Mouse (Mus musculus) erythroblast, embryonic 14.5 days (primary cell): ENCODE results near the gene Adap2. TPM values are rescaled to one million over a fixed set of nuclear protein-coding genes. Genes with fewer than 3 reads are reported as not detected.
"Not testable (repeated sequence)": the region's sequence is repeated elsewhere in the genome, so short reads cannot be mapped to it uniquely, and the experiment has no call there.

Source experiments
- H3K27me3 ChIP-seq: 2 replicates; pipeline ENCODE4 v1.6.1; 2012; ENCODE audit warnings: inconsistent platforms; ENCODE audit not compliant: control insufficient read depth
- H3K36me3 ChIP-seq: 2 replicates; pipeline ENCODE4 v1.6.1; 2012; ENCODE audit warnings: mild to moderate bottlenecking, inconsistent platforms; ENCODE audit not compliant: control insufficient read depth
- H3K4me1 ChIP-seq: 2 replicates; pipeline ENCODE4 v1.6.1; 2012; ENCODE audit warnings: inconsistent platforms; ENCODE audit not compliant: control insufficient read depth
- H3K4me3 ChIP-seq: replicated peaks from 2 replicates; pipeline ENCODE3; 2012; ENCODE audit warnings: moderate library complexity, mild to moderate bottlenecking, inconsistent platforms
- H3K9me3 ChIP-seq: 2 replicates; pipeline ENCODE4 v1.6.1; 2012; ENCODE audit warnings: low read length, inconsistent platforms, mixed read lengths; ENCODE audit not compliant: control insufficient read depth
- GATA1 ChIP-seq: IDR thresholded peaks from 2 replicates; pipeline ENCODE4 v1.6.1; 2012; ENCODE audit warnings: low read length, inconsistent platforms, mixed read lengths
- TAL1 ChIP-seq: IDR thresholded peaks from 3 replicates; pipeline ENCODE4 v1.6.1; 2012; ENCODE audit warnings: low read length, inconsistent platforms, mixed read lengths
- polyA plus RNA-seq: library from polyadenylated mRNA; stranded (reverse); fragments of >175 nt; gene quantifications from 2 replicates; pipeline ENCODE4 v1.2.3, GENCODE M21; 2012

Adap2 gene
- polyA plus RNA-seq, 1 experiment, result not detected

DNA sequence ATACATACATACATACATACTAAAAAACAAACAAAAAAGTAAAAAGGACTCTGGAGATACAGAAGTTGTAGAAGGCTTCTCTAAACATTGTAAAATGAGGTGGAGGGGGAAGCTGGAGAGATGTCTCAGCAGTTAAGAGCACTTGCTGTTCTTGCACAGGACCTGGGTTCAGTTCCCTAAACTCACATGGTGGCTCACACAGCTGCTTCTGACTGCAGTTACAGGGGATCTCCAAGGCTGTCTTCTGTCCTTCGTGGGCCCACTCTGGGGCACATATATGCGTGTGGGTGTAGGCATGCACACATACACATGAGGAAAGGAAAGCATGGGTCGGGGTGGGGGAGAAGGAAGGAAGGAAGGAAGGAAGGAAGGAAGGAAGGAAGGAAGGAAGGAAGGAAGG is 15.7 kb downstream of the Adap2 start:
- no peak for TF ChIP-seq GATA1
- no peak for TF ChIP-seq TAL1
- H3K36me3 ChIP-seq, result no peaks in the 10 kb centered on the region; the same call in 1 of the 2 replicates
- peaks cover 2% of the 10 kb centered on the region for H3K9me3 ChIP-seq
- H3K4me3 ChIP-seq, result no peak overlapping the region
- H3K27me3 ChIP-seq, result peaks cover 3% of the 10 kb centered on the region; the same call in 1 of the 2 replicates
- peaks cover 2% of the 10 kb centered on the region; the same call in 1 of the 2 replicates for H3K4me1 ChIP-seq

DNA sequence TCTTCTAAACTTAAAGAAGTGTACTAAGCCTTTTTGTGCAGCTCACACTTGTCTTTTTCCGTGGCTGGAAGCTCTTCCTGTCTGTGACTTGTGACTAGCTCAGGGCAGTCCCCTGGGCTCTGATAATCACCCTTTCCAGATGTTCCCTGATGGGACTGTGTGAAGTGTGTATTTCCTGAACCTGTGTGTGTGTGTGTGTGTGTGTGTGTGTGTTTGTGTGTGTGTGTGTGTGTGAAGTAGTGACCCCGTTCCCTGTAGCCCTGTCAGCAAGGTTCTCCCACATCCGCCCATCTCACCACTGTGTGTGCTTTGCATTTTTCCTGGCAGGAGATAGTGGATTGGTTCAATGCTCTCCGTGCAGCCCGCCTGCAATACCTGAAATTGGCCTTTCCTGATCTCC is 16.4 kb downstream of the Adap2 start:
- Histone ChIP-seq H3K4me1 (peaks cover 2% of the 10 kb centered on the region; the same call in 1 of the 2 replicates), H3K36me3 (no peaks in the 10 kb centered on the region; the same call in 1 of the 2 replicates), H3K27me3 (peaks cover 3% of the 10 kb centered on the region; the same call in 1 of the 2 replicates)

DNA sequence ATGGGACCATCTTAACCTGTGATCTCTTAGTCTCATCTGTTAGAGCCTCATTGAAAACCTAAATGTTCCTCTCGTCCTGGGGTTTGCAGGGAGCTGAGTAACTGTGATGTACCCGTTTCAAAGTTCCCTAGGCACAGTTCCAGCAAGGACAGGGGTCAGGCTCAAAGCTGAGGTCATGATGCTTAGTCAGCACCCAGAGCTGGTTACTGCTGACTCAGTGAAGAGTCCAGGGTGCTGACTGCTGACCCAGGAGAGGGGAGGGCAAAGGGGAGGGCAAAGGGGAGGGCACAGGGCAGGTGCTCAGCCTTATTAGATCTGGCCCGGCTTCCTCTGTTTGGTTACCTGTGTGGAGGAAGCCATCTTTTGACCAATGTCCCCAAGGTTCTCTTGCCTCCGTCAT is 18.0 kb downstream of the Adap2 start:
- Histone ChIP-seq H3K36me3 (no peaks in the 10 kb centered on the region; the same call in 1 of the 2 replicates), H3K27me3 (peaks cover 8% of the 10 kb centered on the region; the same call in 1 of the 2 replicates), H3K4me3 (no peak overlapping the region), H3K9me3 (no peaks in the 10 kb centered on the region), H3K4me1 (peaks cover 2% of the 10 kb centered on the region; the same call in 1 of the 2 replicates)
- TF ChIP-seq GATA1, result no peak
- TF ChIP-seq TAL1, result no peak

More for the DNA sequence above, 16.4 kb downstream of the Adap2 start:
- TF ChIP-seq GATA1 (no peak), TAL1 (no peak)
- no peak overlapping the region for H3K4me3 ChIP-seq
- peaks cover 2% of the 10 kb centered on the region for H3K9me3 ChIP-seq

DNA sequence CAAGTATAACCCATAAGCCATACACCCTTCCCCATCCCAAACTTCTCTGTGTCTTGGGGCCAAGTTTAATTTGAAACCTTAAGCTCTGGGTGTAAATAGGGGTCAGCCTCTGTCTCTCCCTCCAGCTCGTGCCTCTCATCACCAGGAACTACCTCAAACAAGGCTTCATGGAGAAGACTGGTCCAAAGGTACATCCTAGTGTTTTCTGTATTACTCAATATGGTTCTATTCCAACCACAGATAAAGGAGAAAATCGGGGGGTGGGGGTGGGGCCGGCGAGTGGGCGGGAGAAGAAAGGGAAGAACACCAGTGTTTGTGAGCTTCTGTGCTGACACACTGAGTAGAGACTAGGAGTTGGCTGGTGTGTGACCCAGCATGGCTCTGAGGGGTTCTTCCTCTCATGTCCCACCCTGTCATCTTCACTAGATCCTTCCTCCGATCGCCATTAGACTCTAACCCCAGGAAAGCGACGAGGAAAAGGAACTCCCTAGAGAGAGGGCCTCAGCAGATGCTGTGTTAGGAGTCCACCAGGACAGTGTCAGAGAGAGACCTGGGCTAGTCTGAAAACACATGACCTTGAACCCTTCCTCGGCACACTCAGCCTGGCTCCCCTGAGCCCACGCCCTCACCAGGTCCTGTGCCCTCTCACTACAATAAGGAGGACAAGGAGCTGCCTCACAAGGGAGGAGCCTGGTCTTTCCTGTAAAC is 20.2 kb downstream of the Adap2 start:
- H3K9me3 ChIP-seq, result no peaks in the 10 kb centered on the region
- no peak overlapping the region for H3K4me3 ChIP-seq
- H3K4me1 ChIP-seq, result peaks cover 2% of the 10 kb centered on the region; the same call in 1 of the 2 replicates
- H3K36me3 ChIP-seq, result no peaks in the 10 kb centered on the region; the same call in 1 of the 2 replicates
- H3K27me3 ChIP-seq, result peaks cover 8% of the 10 kb centered on the region; the same call in 1 of the 2 replicates
- no peak for TF ChIP-seq GATA1

DNA sequence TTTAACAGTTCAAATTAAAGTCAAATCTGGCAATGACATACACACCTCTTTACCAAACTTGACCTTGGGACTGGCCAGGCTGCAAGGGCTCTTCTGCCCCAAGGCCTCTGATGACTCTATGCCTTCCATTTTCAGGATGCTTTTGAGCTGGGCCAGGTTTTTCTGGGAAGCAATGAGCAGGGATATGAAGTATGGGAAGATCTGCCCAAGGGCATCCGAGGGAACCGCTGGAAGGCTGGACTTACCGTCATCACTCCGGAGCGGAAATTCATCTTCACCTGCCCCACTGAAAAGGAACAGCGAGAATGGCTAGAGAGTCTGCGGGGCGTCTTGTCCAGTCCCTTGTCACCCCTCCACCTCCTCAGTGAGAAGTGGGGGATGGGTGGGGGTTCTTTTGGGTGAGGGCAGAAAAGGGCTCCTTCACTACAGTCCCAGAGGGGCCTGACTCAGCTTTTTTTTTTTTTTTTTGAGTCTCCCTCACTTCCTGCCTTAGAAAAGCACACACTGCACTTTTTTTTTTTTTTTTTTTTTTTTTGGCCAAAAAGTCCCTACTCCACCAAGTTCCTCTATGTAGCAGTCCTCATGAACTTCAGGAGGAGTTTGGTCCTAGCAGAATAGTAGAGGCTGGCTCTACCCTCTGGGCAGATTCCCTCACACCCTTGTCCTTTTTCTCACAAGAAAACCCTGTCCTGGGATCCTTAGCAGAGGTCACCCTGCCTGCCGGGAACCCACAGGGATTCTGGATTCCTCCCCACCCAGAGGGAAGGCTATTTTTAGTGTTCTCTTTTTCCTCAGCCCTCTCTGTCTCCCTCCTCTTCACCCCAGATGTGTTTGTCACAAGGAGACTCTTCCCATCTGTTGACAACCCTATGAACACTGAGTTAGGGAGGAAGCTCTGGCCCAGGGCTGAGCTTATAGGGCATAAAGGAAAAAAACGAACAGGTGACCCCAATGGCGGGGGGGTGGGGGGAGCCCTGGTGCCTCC is 23.3 kb downstream of the Adap2 start:
- H3K9me3 ChIP-seq, result no peaks in the 10 kb centered on the region
- H3K4me1 ChIP-seq, result peaks cover 2% of the 10 kb centered on the region; the same call in 1 of the 2 replicates
- TF ChIP-seq TAL1, result no peak
- no peaks in the 10 kb centered on the region; the same call in 1 of the 2 replicates for H3K36me3 ChIP-seq
- H3K27me3 ChIP-seq, result peaks cover 8% of the 10 kb centered on the region; the same call in 1 of the 2 replicates
- no peak overlapping the region for H3K4me3 ChIP-seq

DNA sequence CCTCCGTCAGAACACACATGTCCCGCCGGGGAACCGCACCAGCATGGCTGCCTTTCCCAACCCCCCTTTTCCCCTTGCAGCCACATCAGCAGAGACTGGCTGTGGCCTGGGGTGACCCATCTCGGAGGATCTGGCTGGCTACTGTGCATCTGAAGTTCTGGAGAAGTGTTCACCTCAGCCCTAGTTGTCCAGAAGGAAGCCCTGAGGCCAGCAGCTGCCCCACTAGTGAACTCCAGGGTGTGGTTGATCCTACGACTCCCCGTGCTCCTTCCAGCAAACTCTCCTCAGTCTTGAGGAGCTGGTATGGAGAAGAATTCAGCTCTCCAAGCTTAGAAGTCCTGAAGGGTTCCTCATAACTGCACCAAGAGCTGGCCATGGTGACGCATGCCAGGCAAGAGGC is 24.4 kb downstream of the Adap2 start:
- Histone ChIP-seq H3K36me3 (no peaks in the 10 kb centered on the region), H3K4me1 (peaks cover 3% of the 10 kb centered on the region), H3K9me3 (no peaks in the 10 kb centered on the region), H3K4me3 (no peak overlapping the region), H3K27me3 (peaks cover 8% of the 10 kb centered on the region; the same call in 1 of the 2 replicates)
- TF ChIP-seq GATA1 (no peak), TAL1 (no peak)

DNA sequence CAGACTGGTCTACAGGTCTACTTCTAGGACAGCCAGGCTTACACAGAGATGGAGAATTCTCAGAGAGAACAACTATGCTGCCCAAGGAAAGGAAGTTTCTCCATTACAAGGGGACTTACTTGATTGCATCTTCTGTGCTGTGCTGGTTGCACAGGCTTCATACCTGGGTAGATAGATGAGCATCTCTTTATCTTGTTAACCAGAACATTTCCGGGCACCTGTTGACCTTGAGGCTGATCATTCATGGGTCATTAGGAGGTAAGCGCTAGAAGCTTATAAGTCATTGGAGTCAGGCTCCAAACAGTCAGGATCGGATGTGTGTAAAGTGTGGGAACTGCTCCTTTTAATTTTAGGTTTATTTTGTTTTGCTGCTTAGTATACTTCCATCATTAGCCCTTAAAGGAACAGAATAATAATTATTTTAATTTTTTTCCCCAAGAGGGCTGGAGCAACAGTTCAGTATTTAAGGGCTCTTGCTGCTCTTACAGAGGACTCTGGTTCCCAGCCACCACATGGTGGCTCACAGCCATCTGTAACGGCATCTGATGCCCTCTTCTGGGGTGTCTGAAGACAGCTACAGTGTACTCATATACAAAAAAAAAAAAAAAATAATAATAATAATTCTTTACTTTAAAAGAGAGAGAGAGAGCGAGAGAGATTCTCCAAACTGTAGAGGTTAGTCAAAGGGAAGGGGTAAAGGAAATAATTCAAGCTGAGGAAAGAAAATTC is 27.3 kb downstream of the Adap2 start:
- Histone ChIP-seq H3K4me3 (no peak overlapping the region), H3K27me3 (no peaks in the 10 kb centered on the region)
- TF ChIP-seq TAL1 (no peak), GATA1 (no peak)

DNA sequence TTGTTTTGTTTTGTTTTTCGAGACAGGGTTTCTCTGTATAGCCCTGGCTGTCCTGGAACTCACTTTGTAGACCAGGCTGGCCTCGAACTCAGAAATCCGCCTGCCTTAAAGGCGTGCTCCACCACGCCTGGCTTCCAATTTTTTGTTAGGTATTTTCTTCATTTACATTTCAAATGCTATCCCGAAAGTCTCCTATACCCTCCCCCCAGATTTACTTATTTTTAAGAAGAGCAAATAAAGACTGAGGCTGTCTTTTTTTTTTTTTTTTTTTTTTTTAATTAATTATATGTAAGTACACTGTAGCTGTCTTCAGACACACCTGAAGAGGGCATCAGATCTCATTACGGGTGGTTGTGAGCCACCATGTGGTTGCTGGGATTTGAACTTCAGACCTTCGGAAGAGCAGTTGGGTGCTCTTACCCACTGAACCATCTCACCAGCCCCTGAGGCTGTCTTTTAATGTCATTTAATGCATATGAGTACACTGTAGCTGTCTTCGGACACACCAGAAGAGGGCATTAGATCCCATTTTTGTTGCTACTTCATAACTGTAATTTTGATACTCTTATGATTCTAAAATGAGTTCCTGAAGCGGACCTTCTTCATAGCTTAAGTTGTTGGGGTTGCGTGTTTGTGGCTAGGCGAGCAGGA is 29.3 kb downstream of the Adap2 start:
- Histone ChIP-seq H3K4me1 (peaks cover 15% of the 10 kb centered on the region), H3K4me3 (peak overlapping the region; percentile 86)
- H3K27me3 ChIP-seq, H3K36me3 ChIP-seq, H3K9me3 ChIP-seq: not testable (repeated sequence)

More for the DNA sequence above, 27.3 kb downstream of the Adap2 start:
- Histone ChIP-seq H3K36me3 (no peaks in the 10 kb centered on the region), H3K9me3 (no peaks in the 10 kb centered on the region; the same call in 1 of the 2 replicates), H3K4me1 (peaks cover 15% of the 10 kb centered on the region)
